Mouse (Mus musculus) MEL (cell line): ENCODE results near the gene 1600002K03Rik.

ENCODE experiments used
- CTCF ChIP-seq, 3 experiments: IDR thresholded peaks in 2 of 3; conservative IDR thresholded peaks in 1 of 3; 2 replicates each; pipeline ENCODE4 v1.5.1; 2011 to 2012; ENCODE audit warnings: low read length in 3 of 3, low read depth in 2 of 3, mild to moderate bottlenecking in 2 of 3, improper control_type of control experiment in 1 of 3, inconsistent platforms in 1 of 3, mixed read lengths in 1 of 3, moderate library complexity in 1 of 3; ENCODE audit not compliant: control insufficient read depth in 1 of 3, insufficient read depth in 1 of 3, poor library complexity in 1 of 3, severe bottlenecking in 1 of 3
- EP300 ChIP-seq, 2 experiments: IDR thresholded peaks; 2 replicates each; pipeline ENCODE4 v1.6.1; 2011; ENCODE audit warnings: improper control_type of control experiment in 2 of 2, low read length in 2 of 2, low read depth in 1 of 2, mild to moderate bottlenecking in 1 of 2
- NELFE ChIP-seq: IDR thresholded peaks from 2 replicates; pipeline ENCODE4 v1.6.1; 2011; ENCODE audit warnings: low read depth, low read length, improper control_type of control experiment
- RAD21 ChIP-seq: IDR thresholded peaks from 2 replicates; pipeline ENCODE4 v1.6.1; 2011; ENCODE audit warnings: mild to moderate bottlenecking, low read depth, low read length, improper control_type of control experiment
- SMC3 ChIP-seq: IDR thresholded peaks from 2 replicates; pipeline ENCODE4 v1.6.1; 2011; ENCODE audit warnings: low read depth, low read length, improper control_type of control experiment
- USF1 ChIP-seq: IDR thresholded peaks from 2 replicates; pipeline ENCODE4 v1.6.1; 2014; ENCODE audit warnings: low read depth, mild to moderate bottlenecking, inconsistent platforms, low read length, improper control_type of control experiment, moderate library complexity

DNA sequence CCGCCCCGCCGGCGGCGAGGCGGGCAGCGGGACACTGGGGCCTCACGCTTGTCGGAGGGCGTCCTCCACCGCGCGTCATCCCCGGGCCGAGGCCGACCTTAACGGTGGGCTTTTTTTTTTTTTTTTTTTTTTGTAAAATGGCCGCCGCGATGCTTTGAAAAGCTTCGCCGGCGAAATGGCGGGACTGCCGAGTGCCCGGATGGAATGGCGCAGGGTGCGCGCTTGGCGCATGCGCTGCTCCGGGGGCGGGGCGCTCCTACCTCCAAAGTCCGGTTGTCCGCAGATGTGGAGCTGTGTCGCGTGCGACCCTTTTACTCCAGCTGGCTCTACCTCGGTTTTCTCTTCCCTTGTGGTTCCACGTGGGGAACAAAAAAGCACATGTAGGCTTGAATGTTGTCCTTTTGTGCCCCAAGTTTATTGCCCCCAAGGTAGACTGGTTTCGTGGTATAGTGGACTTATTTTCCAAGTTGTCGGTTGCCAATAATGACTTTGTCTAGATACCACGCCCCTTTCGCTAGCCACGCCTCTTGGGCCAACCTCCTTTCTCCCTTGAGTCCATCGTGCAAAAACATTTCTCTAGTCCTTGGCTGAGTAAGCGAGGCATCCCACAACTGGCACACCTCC lies 4.6 kb upstream of the 1600002K03Rik start:
- TF ChIP-seq EP300 (IDR thresholded peaks at IDR 0.05; ENCODE audit: low read depth in 1 of 2, low read length in 2 of 2) (0 out of 4 replicates have a peak, but pooled peaks of 1 of the 2 experiments have one; percentile 19), CTCF (IDR thresholded peaks at IDR 0.05 in 2 of 3, conservative IDR thresholded peaks at IDR 0.05 in 1 of 3; ENCODE audit: control insufficient read depth in 1 of 3, insufficient read depth in 1 of 3, low read depth in 2 of 3, low read length in 3 of 3, poor library complexity in 1 of 3, severe bottlenecking in 1 of 3) (no peak), SMC3 (no peak), RAD21 (no peak), USF1 (no peak), NELFE (no peak)
